Mouse (Mus musculus) stomach, postnatal 0 days (tissue): ENCODE data around the gene Xbp1. TPM values are rescaled to one million over a fixed set of nuclear protein-coding genes. Genes with fewer than 3 reads are reported as not detected.

Source experiments
- ATAC-seq: fragments of 200-750 bp; cut with Nextera tagmentation; 2 replicates; pipeline ENCODE4 v1.8.0; 2017; ENCODE audit not compliant: low FRiP score, low TSS enrichment
- DNase-seq: peaks from one replicate; pipeline ENCODE4 v3.0.0-alpha.2; 2016; ENCODE audit warnings: low spot score
- H3K27ac ChIP-seq: fragments of 300-500 bp; sonication (generic); replicated peaks from 2 replicates; pipeline ENCODE4 v1.5.1; 2014; ENCODE audit warnings: mild to moderate bottlenecking, control low read depth
- H3K27me3 ChIP-seq: fragments of 300-500 bp; sonication (generic); 2 replicates; pipeline ENCODE4 v1.6.1; 2014; ENCODE audit warnings: low read length; ENCODE audit not compliant: control insufficient read depth, insufficient read depth
- H3K36me3 ChIP-seq: fragments of 300-500 bp; sonication (generic); 2 replicates; pipeline ENCODE4 v1.6.1; 2014; ENCODE audit warnings: low read length, mixed read lengths; ENCODE audit not compliant: control insufficient read depth, insufficient read depth
- H3K4me1 ChIP-seq: fragments of 300-500 bp; sonication (generic); replicated peaks from 2 replicates; pipeline ENCODE4 v1.6.1; 2014; ENCODE audit warnings: antibody characterized with exemption; ENCODE audit not compliant: control insufficient read depth, insufficient read depth
- H3K4me2 ChIP-seq: fragments of 300-500 bp; sonication (generic); replicated peaks from 2 replicates; pipeline ENCODE4 v1.6.1; 2014; ENCODE audit warnings: low read depth, mild to moderate bottlenecking, control low read depth, moderate library complexity
- H3K4me3 ChIP-seq: fragments of 300-500 bp; sonication (generic); 2 replicates; pipeline ENCODE4 v1.5.1; 2014; ENCODE audit warnings: low read depth, low read length, control low read depth
- H3K9ac ChIP-seq: fragments of 300-500 bp; sonication (generic); 2 replicates; pipeline ENCODE4 v1.6.1; 2014; ENCODE audit warnings: mild to moderate bottlenecking, low read length, control low read depth, mixed read lengths
- H3K9me3 ChIP-seq: fragments of 300-500 bp; sonication (generic); 2 replicates; pipeline ENCODE4 v1.6.1; 2016; ENCODE audit warnings: low read length; ENCODE audit not compliant: control insufficient read depth
- CTCF ChIP-seq: IDR thresholded peaks from 2 replicates; pipeline ENCODE4 v1.5.1; 2016; ENCODE audit warnings: antibody characterized with exemption, low read depth, mild to moderate bottlenecking, moderate library complexity
- EP300 ChIP-seq: optimal IDR thresholded peaks from 2 replicates; pipeline ENCODE3; 2016; ENCODE audit warnings: antibody characterized with exemption
- WGBS: fragments of 180-500 bp; shearing (Covaris S2); extraction: QIAGEN DNeasy Blood & Tissue Kit; methylation state at CpG from one replicate; pipeline ENCODE4 v1.1.7; 2014; 5-methylcytosine and 5-hydroxymethylcytosine counted together
- polyA plus RNA-seq: library from polyadenylated mRNA; unstranded; fragments of >200 nt; fragmentation: Nextera tagmentation; extraction: Ambion mirVana; gene quantifications from 2 replicates; pipeline ENCODE4 v1.2.1, GENCODE M21; 2015

Xbp1 gene
- polyA plus RNA-seq, 1 experiment from 2014 or later, result 221 TPM

DNA sequence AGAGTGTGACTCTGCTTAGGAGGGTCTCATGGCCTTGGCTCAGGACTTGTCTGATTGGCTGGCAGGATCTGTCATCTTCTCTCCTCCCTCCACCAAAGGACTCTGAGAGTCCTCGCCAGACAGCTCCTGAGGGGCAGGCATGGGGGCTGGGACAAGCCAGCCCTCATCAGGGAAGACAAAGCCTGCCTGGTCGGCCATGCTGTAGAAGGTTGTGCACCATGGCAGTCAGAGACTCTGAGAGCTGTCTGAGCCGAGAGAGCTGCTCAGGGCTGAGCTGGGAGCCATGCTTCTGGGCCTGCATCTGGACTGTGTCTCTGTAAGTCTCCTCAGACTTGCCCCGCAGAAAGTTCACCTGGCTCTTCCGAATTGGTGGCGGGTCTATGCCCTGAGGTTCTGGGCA lies 43.4 kb downstream of the Xbp1 start:
- DNase-seq, result no peak
- TF ChIP-seq CTCF (no peak), EP300 (no peak)

DNA sequence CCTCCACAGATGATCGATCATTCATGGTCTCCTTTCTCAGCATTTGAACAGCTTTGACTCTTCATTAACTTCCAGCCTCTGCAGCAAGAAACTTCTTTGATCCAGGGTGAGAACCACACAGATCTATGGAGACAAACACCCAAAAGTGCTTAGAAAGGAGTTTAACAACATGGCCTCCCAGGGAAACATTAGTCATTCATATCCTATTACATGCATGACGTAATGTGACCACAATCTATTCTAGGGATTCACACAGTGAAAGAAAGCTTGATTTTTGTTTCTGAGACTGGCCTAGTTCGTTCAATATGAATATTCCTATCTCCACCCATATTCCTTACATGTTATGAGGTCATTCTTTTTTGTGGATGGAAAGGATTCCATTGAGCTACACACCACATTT lies 45.1 kb downstream of the Xbp1 start:
- no peaks in the 10 kb centered on the region for H3K9me3 ChIP-seq
- H3K4me3 ChIP-seq, result no peak overlapping the region
- TF ChIP-seq CTCF, result no peak
- TF ChIP-seq EP300, result no peak
- H3K27me3 ChIP-seq, result no peaks in the 10 kb centered on the region
- DNase-seq (no peak), ATAC-seq (no peak)
- no peak overlapping the region for H3K4me2 ChIP-seq
- no peak overlapping the region for H3K27ac ChIP-seq
- H3K9ac ChIP-seq, result no peak overlapping the region
- H3K4me1 ChIP-seq, result no peaks in the 10 kb centered on the region
- 79% methylated on average over 3 of the region's 3 CpGs for WGBS
- H3K36me3 ChIP-seq, result no peaks in the 10 kb centered on the region

More for the DNA sequence above, 43.4 kb downstream of the Xbp1 start:
- Histone ChIP-seq H3K36me3 (no peaks in the 10 kb centered on the region), H3K4me1 (no peaks in the 10 kb centered on the region), H3K9me3 (no peaks in the 10 kb centered on the region), H3K9ac (no peak overlapping the region), H3K27me3 (no peaks in the 10 kb centered on the region), H3K4me2 (no peak overlapping the region), H3K27ac (no peak overlapping the region), H3K4me3 (no peak overlapping the region)
- no peak for ATAC-seq
- 79% methylated on average over 6 of the region's 6 CpGs for WGBS

DNA sequence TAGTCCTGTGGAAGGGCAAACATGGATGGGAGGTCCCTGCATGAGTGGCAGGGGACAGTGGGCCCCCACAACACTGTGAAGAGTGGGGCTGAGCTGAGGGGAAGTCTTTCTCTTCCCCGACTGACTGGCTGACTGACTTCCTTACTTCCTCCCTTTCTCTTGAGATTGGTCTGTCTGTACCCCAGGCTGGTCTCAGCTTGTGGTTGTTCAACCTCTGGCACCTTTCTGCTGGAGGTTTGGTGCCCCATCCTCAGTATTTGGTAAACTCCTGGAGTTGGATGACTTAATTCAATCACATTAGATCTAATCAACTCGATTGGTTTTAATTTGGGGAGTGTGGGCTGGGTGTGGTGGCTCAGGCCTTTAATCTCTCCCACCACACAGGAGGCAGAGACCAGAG lies 46.0 kb downstream of the Xbp1 start:
- 56% methylated on average over 2 of the region's 2 CpGs for whole genome bisulfite sequencing

DNA sequence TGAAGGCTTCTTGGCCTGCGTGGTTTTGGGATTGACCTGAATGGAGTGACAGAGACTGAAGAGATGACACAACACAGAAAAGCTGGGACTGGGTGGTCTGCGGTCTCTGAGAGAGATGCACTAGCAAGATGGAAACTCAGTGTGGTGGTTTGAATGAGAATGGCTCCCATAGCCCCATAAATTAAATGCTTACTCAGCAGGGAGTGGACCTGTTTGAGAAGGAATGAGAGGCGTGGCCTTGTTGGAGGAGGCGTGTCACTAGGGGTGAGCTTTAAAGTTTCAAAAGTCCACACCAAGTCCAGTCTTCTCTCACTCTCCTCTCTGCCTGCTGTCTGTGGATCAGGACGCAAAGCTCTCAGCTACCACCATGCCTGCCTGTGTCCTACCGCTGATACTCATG lies 47.2 kb downstream of the Xbp1 start:
- Histone ChIP-seq H3K9ac (no peak overlapping the region), H3K4me2 (no peak overlapping the region), H3K9me3 (no peaks in the 10 kb centered on the region), H3K27me3 (no peaks in the 10 kb centered on the region), H3K4me1 (no peaks in the 10 kb centered on the region), H3K27ac (no peak overlapping the region), H3K4me3 (no peak overlapping the region), H3K36me3 (no peaks in the 10 kb centered on the region)
- TF ChIP-seq EP300 (no peak), CTCF (no peak)
- WGBS, result 94% methylated on average over 6 of the region's 6 CpGs
- DNase-seq (no peak), ATAC-seq (no peak)

More for the DNA sequence above, 46.0 kb downstream of the Xbp1 start:
- no peak overlapping the region for H3K4me3 ChIP-seq
- no peak for TF ChIP-seq CTCF
- TF ChIP-seq EP300, result no peak
- no peak overlapping the region for H3K27ac ChIP-seq
- H3K4me1 ChIP-seq, result no peaks in the 10 kb centered on the region
- no peaks in the 10 kb centered on the region for H3K27me3 ChIP-seq
- no peak overlapping the region for H3K4me2 ChIP-seq
- no peak for DNase-seq
- no peaks in the 10 kb centered on the region for H3K9me3 ChIP-seq
- no peak for ATAC-seq
- H3K36me3 ChIP-seq, result no peaks in the 10 kb centered on the region
- no peak overlapping the region for H3K9ac ChIP-seq

DNA sequence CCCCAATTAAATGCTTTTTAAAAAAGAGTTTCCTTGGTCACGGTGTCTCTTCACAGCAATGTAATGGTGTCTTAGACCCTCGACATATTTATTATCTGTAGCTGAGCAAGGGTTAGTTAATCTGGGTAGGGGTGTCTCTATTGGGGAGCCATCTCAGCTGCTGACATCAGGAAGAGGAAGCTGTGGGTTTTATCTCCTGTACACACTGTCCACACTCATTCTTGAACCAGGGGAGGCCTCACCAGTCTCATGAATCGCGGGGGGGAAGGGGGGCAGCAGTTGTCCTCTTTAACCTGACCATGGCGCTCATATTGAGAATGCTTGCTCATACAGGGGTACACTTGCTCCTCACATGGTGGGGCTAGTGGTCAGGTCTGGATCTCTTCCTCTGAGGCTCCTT lies 47.6 kb downstream of the Xbp1 start:
- Histone ChIP-seq H3K27me3 (no peaks in the 10 kb centered on the region), H3K4me3 (no peak overlapping the region), H3K27ac (no peak overlapping the region), H3K36me3 (no peaks in the 10 kb centered on the region), H3K9ac (no peak overlapping the region), H3K4me2 (no peak overlapping the region), H3K9me3 (no peaks in the 10 kb centered on the region), H3K4me1 (no peaks in the 10 kb centered on the region)
- TF ChIP-seq CTCF (no peak), EP300 (no peak)
- DNase-seq, result no peak
- no peak for ATAC-seq
- 96% methylated on average over 5 of the region's 5 CpGs for WGBS

DNA sequence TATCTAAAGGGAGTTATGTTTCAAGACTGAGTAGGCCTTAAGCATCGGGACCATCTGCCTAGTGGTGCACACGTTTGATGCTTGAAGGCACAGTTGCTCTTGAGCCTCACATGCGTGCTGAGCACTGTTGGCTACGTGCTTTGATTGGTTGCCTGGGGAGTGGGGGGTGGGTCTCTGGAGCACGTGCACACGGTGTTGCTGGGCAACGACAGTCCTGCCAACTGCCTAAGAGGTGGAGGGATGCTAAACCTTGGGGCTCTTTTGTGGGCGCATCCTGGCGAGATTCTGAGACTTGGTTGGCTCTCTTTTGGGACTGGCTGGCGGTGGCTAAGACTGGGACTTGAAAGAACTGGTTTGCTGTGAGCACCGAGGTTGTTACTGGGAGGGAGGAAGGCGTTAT lies 49.0 kb downstream of the Xbp1 start, which contains the start of gene Ankrd36:
Gene Ankrd36, plus strand, starts transcription at position 211 of the 400 bp plus-strand sequence.
- Histone ChIP-seq H3K27me3 (no peaks in the 10 kb centered on the region), H3K9me3 (no peaks in the 10 kb centered on the region), H3K4me2 (no peak within 1 kb of the TSS), H3K4me1 (no peaks in the 10 kb centered on the region), H3K36me3 (no peaks in the 10 kb centered on the region), H3K4me3 (no peak within 1 kb of the TSS), H3K27ac (no peak within 1 kb of the TSS), H3K9ac (no peak within 1 kb of the TSS)
- TF ChIP-seq EP300 (no peak), CTCF (no peak)
- no peak for DNase-seq
- ATAC-seq, result no peak
- WGBS, result 80% methylated on average over 12 of the region's 12 CpGs
